Mouse (Mus musculus) G1E-ER4 (cell line): Measurements from ENCODE around the gene Trmt10a. TPM values are rescaled to one million over a fixed set of nuclear protein-coding genes. Genes with fewer than 3 reads are reported as not detected.

Experiments
- GATA1 ChIP-seq: IDR thresholded peaks from one replicate; pipeline ENCODE4 v1.8.0; 2012; ENCODE audit warnings: low read length, inconsistent platforms
- polyA plus RNA-seq: library from polyadenylated mRNA; stranded (reverse); fragments of >175 nt; gene quantifications from 2 replicates; pipeline ENCODE4 v1.2.3, GENCODE M21; 2012

Trmt10a gene
- polyA plus RNA-seq: 4.2 and 4.4 TPM in 2 replicates

GRCm38 (mm10) chr3:138143315-138144059 lies at the start of gene Trmt10a:
TSS of gene Trmt10a (plus strand) at chr3:138143448.
- TF ChIP-seq GATA1: no peak

GRCm38 (mm10) chr3:138095301-138095700 lies 47.9 kb upstream of the Trmt10a start:
- no peak for TF ChIP-seq GATA1

- no peak for TF ChIP-seq GATA1
These were observed 47.5 kb upstream of the Trmt10a start for GRCm38 (mm10) chr3:138095718-138096117.

GRCm38 (mm10) chr3:138096263-138097028 lies 46.8 kb upstream of the Trmt10a start:
- TF ChIP-seq GATA1: no peak

- TF ChIP-seq GATA1: no peak
These were observed 45.5 kb upstream of the Trmt10a start for GRCm38 (mm10) chr3:138097718-138098117.

GRCm38 (mm10) chr3:138101936-138102335 lies 41.3 kb upstream of the Trmt10a start:
- no peak for TF ChIP-seq GATA1

- TF ChIP-seq GATA1: no peak
These were observed 39.6 kb upstream of the Trmt10a start for GRCm38 (mm10) chr3:138103690-138104089.

- no peak for TF ChIP-seq GATA1
These were observed 38.2 kb upstream of the Trmt10a start for GRCm38 (mm10) chr3:138105056-138105455.

GRCm38 (mm10) chr3:138106887-138107286 lies 36.4 kb upstream of the Trmt10a start:
- no peak for TF ChIP-seq GATA1

- TF ChIP-seq GATA1: no peak
These were observed 32.1 kb upstream of the Trmt10a start for GRCm38 (mm10) chr3:138110910-138111782.

GRCm38 (mm10) chr3:138114106-138114505 lies 29.1 kb upstream of the Trmt10a start:
- TF ChIP-seq GATA1: no peak

- TF ChIP-seq GATA1: no peak
These were observed 26.4 kb upstream of the Trmt10a start for GRCm38 (mm10) chr3:138116871-138117270.

- no peak for TF ChIP-seq GATA1
These were observed 24.9 kb upstream of the Trmt10a start for GRCm38 (mm10) chr3:138118392-138118791.

GRCm38 (mm10) chr3:138118831-138119230 lies 24.4 kb upstream of the Trmt10a start:
- TF ChIP-seq GATA1: no peak

- no peak for TF ChIP-seq GATA1
These were observed 23.7 kb upstream of the Trmt10a start for GRCm38 (mm10) chr3:138119444-138120105.

GRCm38 (mm10) chr3:138121461-138121860 lies 21.8 kb upstream of the Trmt10a start:
- no peak for TF ChIP-seq GATA1
